Mouse (Mus musculus) ovary, postnatal 10 days (tissue): ENCODE measurements around the gene Gngt2.
A peak's percentile ranks its signal among the peaks of the same experiment; 100 is the strongest.
"Not testable (repeated sequence)": the region's sequence is repeated elsewhere in the genome, so short reads cannot be mapped to it uniquely, and the experiment has no call there.

ENCODE experiments used
- DNase-seq: peaks from one replicate; pipeline ENCODE4 v3.0.0; 2022; ENCODE audit warnings: low spot score

Gene Gngt2

GRCm38 (mm10) chr11:95840694-95841497 is 3.9 kb downstream of the Gngt2 start:
- no peak for DNase-seq

- no peak for DNase-seq
Observed at GRCm38 (mm10) chr11:95841498-95841830, 4.4 kb downstream of the Gngt2 start.

- no peak for DNase-seq
Observed at GRCm38 (mm10) chr11:95842074-95842681, 5.2 kb downstream of the Gngt2 start, which contains the start of gene Abi3. TSS of gene Abi3 (minus strand) at chr11:95842476.

- no peak for DNase-seq
Observed at GRCm38 (mm10) chr11:95842953-95843352, 5.9 kb downstream of the Gngt2 start.

GRCm38 (mm10) chr11:95843421-95843950 is 6.5 kb downstream of the Gngt2 start:
- no peak for DNase-seq

- DNase-seq, result no peak
Observed at GRCm38 (mm10) chr11:95844935-95845334, 7.9 kb downstream of the Gngt2 start.

GRCm38 (mm10) chr11:95850898-95851297 is 13.9 kb downstream of the Gngt2 start:
- no peak for DNase-seq

- DNase-seq, result no peak
Observed at GRCm38 (mm10) chr11:95853684-95854083, 16.7 kb downstream of the Gngt2 start.

GRCm38 (mm10) chr11:95857306-95857705 is 20.3 kb downstream of the Gngt2 start:
- DNase-seq, result no peak

- no peak for DNase-seq
Observed at GRCm38 (mm10) chr11:95857716-95858527, 20.9 kb downstream of the Gngt2 start.

- peak; percentile 99 for DNase-seq
Observed at GRCm38 (mm10) chr11:95858528-95859467, 21.8 kb downstream of the Gngt2 start.

GRCm38 (mm10) chr11:95859468-95859855 is 22.4 kb downstream of the Gngt2 start:
- no peak for DNase-seq

- no peak for DNase-seq
Observed at GRCm38 (mm10) chr11:95860071-95860490, 23.1 kb downstream of the Gngt2 start.

- no peak for DNase-seq
Observed at GRCm38 (mm10) chr11:95861397-95861796, 24.4 kb downstream of the Gngt2 start.

GRCm38 (mm10) chr11:95869442-95869841 is 32.4 kb downstream of the Gngt2 start:
- DNase-seq, result no peak

GRCm38 (mm10) chr11:95869918-95870470 is 33.0 kb downstream of the Gngt2 start:
- no peak for DNase-seq

GRCm38 (mm10) chr11:95875804-95876203 is 38.8 kb downstream of the Gngt2 start:
- DNase-seq, result no peak

- DNase-seq, result no peak
Observed at GRCm38 (mm10) chr11:95876296-95876695, 39.3 kb downstream of the Gngt2 start.

- not testable (repeated sequence) for DNase-seq
Observed at GRCm38 (mm10) chr11:95879861-95880260, 42.8 kb downstream of the Gngt2 start.

- no peak for DNase-seq
Observed at GRCm38 (mm10) chr11:95890462-95891051, 53.5 kb downstream of the Gngt2 start.
